Mouse (Mus musculus): ENCODE data around the gene Ttll7. TPM values are rescaled to one million over a fixed set of nuclear protein-coding genes. Genes with fewer than 3 reads are reported as not detected.
A peak's percentile ranks its signal among the peaks of the same experiment; 100 is the strongest.

The Ttll7 gene
- polyA plus RNA-seq (2015; fragmentation: Nextera tagmentation; extraction: Ambion mirVana): 8.5 and 8.7 TPM in 2 replicates

DNA sequence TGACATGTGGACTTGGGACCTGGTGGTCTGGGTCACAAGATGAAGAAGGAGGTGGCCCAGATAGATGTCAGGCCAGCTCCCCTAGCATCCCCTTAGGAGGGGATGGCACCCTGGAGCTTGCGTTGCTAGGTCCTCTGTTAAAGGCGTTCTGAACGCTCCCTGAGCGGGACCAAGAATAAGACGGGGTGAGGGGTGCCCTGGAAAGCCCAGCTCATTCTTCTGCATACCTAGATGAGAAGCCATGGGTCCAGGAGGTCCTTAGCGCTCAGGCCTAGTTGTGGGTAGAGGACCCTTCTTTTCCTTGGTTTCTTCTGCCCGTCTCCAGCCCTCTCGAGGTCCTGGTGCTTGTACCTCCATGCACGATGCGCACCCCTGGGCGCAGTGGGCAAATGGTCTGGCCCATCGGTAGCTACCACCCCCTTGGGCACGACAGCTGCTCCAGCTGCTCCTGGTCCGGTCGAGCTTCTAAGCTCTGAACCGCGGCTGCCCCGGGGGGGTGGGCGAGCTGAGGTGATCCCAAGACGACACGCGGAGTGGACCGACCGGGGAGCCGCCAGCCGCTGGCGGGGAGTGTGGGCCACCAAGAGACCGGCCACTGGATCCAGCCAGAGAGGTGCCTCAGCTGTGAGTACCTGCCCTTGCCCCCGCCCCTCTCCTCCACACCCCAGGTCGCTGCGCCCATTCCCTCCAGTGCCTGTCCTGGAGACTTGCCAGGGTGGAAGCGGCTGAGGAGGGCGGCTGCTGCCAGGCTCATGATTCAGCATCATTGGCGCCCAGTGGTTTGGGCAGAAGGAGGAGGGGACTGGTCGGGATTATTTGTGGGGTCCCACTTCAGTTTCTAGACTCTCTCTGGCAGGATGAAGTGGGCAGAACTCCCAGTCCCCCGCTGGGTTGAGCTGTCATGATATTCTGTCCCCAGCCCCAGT lies at the start of gene Ttll7:
Gene Ttll7 (plus strand): TSS at position 402 of the 926 bp plus-strand sequence.
- H3K9me3 ChIP-seq: no peaks in the 10 kb centered on the region
- H3K4me1 ChIP-seq (replicated peaks): peaks cover 26% of the 10 kb centered on the region
- ATAC-seq (ENCODE audit: low FRiP score, low read depth): peak; percentile 97
- under 1% methylated on average over 34 of the region's 36 CpGs for WGBS
- no peaks in the 10 kb centered on the region for H3K36me3 ChIP-seq
- H3K4me3 ChIP-seq: peak within 1 kb of the TSS; percentile 88
- peak within 1 kb of the TSS; percentile 85 for H3K9ac ChIP-seq
- no peaks in the 10 kb centered on the region for H3K27me3 ChIP-seq
- H3K27ac ChIP-seq (replicated peaks): peak within 1 kb of the TSS; percentile 73
- peak within 1 kb of the TSS; percentile 78 for H3K4me2 ChIP-seq

DNA sequence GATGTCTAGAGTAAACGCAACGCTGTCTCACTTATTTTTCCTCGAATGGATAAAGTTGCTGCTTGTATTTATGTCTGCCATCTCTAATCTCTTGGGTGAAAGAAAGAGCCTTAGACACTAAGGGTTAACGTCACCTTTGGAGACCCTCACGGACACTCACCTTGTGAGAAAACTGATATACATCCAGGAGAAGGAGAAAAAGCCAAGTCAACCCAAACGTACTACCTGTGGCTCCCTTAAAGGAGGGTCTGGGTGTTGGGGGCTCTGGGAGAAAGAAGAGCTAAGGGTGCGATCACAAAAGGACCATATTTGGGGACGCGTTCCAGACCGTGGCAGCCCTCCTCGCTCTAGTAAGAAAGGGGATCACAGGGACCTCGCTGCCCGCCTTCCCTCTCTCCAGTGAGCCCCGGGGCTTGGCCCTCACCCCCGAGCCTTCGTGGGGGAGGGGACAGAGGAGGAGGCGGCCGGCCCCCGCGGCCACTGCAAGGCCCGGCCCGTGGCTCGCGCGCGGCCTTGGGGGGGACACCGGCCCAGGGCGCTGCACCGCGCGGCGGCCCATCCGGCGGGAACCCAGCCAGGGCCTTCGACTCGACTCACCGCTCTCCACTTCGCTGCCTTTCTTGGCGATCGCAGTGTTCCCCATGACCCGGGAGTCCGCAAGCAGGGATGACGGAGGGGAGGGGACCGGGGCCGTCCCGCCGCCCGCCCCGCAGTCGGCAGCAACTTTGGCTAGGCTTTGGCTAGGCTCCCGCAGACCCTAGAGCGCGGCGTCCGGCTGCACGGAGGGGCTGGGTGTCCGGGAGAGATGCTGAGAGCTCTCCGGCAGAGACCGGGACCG lies 39.9 kb upstream of the Ttll7 start:
- H3K4me2 ChIP-seq: peak overlapping the region; percentile 88
- H3K9me3 ChIP-seq: no peaks in the 10 kb centered on the region
- H3K36me3 ChIP-seq: no peaks in the 10 kb centered on the region
- H3K9ac ChIP-seq: peak overlapping the region; percentile 95
- H3K4me3 ChIP-seq: peak overlapping the region; percentile 99
- H3K4me1 ChIP-seq (replicated peaks): peaks cover 18% of the 10 kb centered on the region
- H3K27me3 ChIP-seq: no peaks in the 10 kb centered on the region
- H3K27ac ChIP-seq (replicated peaks): peak overlapping the region; percentile 99
- peak; percentile 77 for ATAC-seq (ENCODE audit: low FRiP score, low read depth)
- under 1% methylated on average over 54 of the region's 60 CpGs for WGBS

GRCm38 (mm10) chr3:146812901-146813393 lies 39.2 kb upstream of the Ttll7 start, which contains the start of gene Prkacb:
Prkacb (minus strand) TSS chr3:146812990.
- Histone ChIP-seq H3K9me3 (no peaks in the 10 kb centered on the region), H3K36me3 (no peaks in the 10 kb centered on the region), H3K4me2 (peak within 1 kb of the TSS; percentile 88), H3K4me1 (replicated peaks) (peaks cover 18% of the 10 kb centered on the region), H3K4me3 (peak within 1 kb of the TSS; percentile 99), H3K9ac (peak within 1 kb of the TSS; percentile 95), H3K27me3 (no peaks in the 10 kb centered on the region), H3K27ac (replicated peaks) (peak within 1 kb of the TSS; percentile 99)
- ATAC-seq (ENCODE audit: low FRiP score, low read depth): peak; percentile 97
- WGBS: under 1% methylated on average over 59 of the region's 60 CpGs

DNA sequence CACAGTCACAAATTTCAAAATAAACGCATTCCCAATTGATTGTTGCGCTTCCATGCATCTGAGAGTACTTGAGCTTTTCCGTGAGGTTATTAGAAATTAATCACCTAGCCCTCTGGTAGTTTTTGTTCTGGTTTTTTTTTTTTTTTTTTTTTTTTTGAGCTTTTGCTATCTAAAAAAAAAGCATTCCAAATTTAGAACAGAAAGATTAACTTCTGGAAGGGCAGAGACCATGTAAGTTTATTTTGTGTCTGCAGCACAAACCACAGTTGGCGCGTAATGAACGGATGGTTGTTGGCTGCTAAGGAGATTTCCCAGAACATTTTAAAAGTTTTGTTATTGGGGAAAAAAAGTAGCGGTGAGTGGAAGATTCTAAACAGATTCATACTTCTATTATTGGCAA lies 38.5 kb upstream of the Ttll7 start:
- peaks cover 18% of the 10 kb centered on the region for H3K4me1 ChIP-seq (replicated peaks)
- peak overlapping the region; percentile 99 for H3K27ac ChIP-seq (replicated peaks)
- H3K4me2 ChIP-seq: peak overlapping the region; percentile 88
- no peaks in the 10 kb centered on the region for H3K27me3 ChIP-seq
- H3K9me3 ChIP-seq: no peaks in the 10 kb centered on the region
- no peaks in the 10 kb centered on the region for H3K36me3 ChIP-seq
- H3K9ac ChIP-seq: peak overlapping the region; percentile 95
- WGBS: 62% methylated on average over 7 of the region's 7 CpGs
- no peak for ATAC-seq (ENCODE audit: low FRiP score, low read depth)
- H3K4me3 ChIP-seq: peak overlapping the region; percentile 99

DNA sequence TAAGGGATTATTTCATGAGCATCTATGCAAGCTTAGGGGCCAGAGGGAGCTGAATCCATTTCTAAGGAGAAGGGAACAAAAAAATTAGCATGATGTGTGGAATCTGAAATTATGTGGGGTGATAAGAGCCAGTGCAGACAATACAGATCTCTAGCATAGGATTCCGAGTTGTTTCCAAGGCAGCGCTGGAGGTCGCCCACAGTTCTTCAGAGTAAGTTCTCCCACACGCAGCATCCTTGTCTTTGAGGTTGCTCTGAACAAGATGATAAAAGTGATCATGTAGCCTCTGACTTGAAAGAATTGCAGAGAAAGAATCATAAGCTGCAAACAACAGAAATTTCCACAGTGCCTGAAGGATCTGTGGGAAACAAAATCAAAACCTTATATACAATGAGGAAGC lies 31.4 kb upstream of the Ttll7 start:
- no peak for ATAC-seq (ENCODE audit: low FRiP score, low read depth)
- Histone ChIP-seq H3K9me3 (no peaks in the 10 kb centered on the region), H3K27me3 (peaks cover 3% of the 10 kb centered on the region; the same call in 1 of the 2 replicates), H3K27ac (replicated peaks) (no peak overlapping the region), H3K36me3 (no peaks in the 10 kb centered on the region), H3K4me3 (no peak overlapping the region), H3K4me2 (no peak overlapping the region), H3K4me1 (replicated peaks) (no peaks in the 10 kb centered on the region), H3K9ac (no peak overlapping the region)
- WGBS: 91% methylated on average over 4 of the region's 4 CpGs

DNA sequence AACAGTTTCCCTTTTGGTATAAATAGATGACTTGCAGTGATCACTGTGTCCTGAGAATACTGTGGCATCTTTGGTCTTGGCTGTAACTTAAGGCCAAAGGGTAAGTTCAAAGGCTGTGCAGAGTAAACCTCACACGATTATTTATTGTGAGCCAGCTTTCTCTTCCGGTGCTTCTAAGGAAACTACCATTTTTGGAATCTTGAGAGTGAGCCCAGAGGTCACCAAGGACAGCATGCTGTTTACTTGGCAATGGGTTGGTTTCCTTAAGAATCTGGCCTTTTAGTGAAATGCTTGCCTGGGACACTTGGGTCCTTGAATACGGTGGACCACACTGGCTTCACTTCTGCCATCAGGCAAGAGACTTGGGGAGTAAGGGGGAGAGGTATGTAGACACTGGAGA lies 9.4 kb upstream of the Ttll7 start:
- 0 out of 2 replicates have a peak, but pooled peaks cover 5% of the 10 kb centered on the region for H3K4me1 ChIP-seq (replicated peaks)

GRCm38 (mm10) chr3:146843470-146843869 lies 8.7 kb upstream of the Ttll7 start:
- ATAC-seq (ENCODE audit: low FRiP score, low read depth): no peak
- H3K4me1 ChIP-seq (replicated peaks): 0 out of 2 replicates have a peak, but pooled peaks cover 5% of the 10 kb centered on the region
- no peak overlapping the region for H3K27ac ChIP-seq (replicated peaks)
- no peaks in the 10 kb centered on the region for H3K36me3 ChIP-seq
- WGBS: 59% methylated on average over 6 of the region's 6 CpGs
- no peak overlapping the region for H3K4me2 ChIP-seq
- H3K9me3 ChIP-seq: no peaks in the 10 kb centered on the region
- H3K27me3 ChIP-seq: no peaks in the 10 kb centered on the region
- H3K9ac ChIP-seq: no peak overlapping the region
- no peak overlapping the region for H3K4me3 ChIP-seq

More for the DNA sequence above, 9.4 kb upstream of the Ttll7 start:
- Histone ChIP-seq H3K27ac (replicated peaks) (no peak overlapping the region), H3K9me3 (no peaks in the 10 kb centered on the region), H3K27me3 (no peaks in the 10 kb centered on the region), H3K9ac (no peak overlapping the region), H3K36me3 (no peaks in the 10 kb centered on the region), H3K4me2 (no peak overlapping the region), H3K4me3 (no peak overlapping the region)
- ATAC-seq (ENCODE audit: low FRiP score, low read depth): no peak
- WGBS: 73% methylated on average over 3 of the region's 3 CpGs

DNA sequence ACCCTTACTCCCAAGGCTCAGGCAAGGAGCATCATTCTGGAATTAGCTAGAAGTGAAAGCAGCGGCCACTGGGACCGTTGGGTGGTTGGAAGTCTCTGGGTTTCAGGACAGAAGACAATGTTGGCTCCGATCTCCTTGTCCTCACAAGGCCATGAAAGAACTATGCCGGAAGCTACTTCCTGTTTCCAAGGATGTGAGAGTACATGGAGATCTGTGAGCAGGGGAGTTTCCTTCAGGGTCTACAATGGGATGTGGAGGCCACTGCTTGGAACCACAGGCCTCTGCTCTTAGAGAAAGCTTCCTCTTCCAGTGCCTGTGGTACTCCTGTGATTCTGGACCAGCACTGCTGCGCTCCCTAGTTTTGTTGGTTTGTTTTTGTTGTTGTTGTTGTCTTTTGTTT lies 5.9 kb upstream of the Ttll7 start:
- no peak overlapping the region for H3K9ac ChIP-seq
- no peaks in the 10 kb centered on the region for H3K9me3 ChIP-seq
- ATAC-seq (ENCODE audit: low FRiP score, low read depth): no peak
- H3K4me1 ChIP-seq (replicated peaks): 0 out of 2 replicates have a peak, but pooled peaks cover 5% of the 10 kb centered on the region
- no peaks in the 10 kb centered on the region for H3K36me3 ChIP-seq
- H3K4me3 ChIP-seq: no peak overlapping the region
- no peaks in the 10 kb centered on the region for H3K27me3 ChIP-seq
- no peak overlapping the region for H3K27ac ChIP-seq (replicated peaks)
- no peak overlapping the region for H3K4me2 ChIP-seq
- WGBS: 98% methylated on average over 5 of the region's 5 CpGs

DNA sequence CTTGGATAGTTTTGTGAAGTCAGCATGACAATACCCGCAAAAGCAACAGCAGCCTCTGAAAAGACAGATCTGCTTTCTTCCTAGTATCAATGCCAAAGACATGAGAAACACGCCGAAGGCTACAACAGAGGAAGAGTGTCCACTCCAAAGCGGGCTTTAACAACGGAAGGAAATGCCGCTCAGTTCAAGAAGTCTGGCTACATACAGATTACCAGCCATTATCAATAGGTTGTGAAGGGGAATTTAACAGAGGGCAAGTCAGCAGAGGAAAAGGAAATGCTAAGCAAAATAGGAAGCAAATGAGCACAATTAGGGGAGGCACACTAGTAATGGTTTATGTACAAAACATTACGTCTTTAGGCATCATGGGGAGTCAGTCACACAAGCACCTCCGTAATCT lies 4.1 kb upstream of the Ttll7 start:
- Histone ChIP-seq H3K27me3 (no peaks in the 10 kb centered on the region), H3K36me3 (no peaks in the 10 kb centered on the region), H3K4me2 (no peak overlapping the region), H3K4me3 (no peak overlapping the region), H3K9me3 (no peaks in the 10 kb centered on the region), H3K27ac (replicated peaks) (no peak overlapping the region), H3K4me1 (replicated peaks) (0 out of 2 replicates have a peak, but pooled peaks cover 14% of the 10 kb centered on the region), H3K9ac (no peak overlapping the region)
- ATAC-seq (ENCODE audit: low FRiP score, low read depth): no peak
- WGBS: 89% methylated on average over 8 of the region's 8 CpGs

DNA sequence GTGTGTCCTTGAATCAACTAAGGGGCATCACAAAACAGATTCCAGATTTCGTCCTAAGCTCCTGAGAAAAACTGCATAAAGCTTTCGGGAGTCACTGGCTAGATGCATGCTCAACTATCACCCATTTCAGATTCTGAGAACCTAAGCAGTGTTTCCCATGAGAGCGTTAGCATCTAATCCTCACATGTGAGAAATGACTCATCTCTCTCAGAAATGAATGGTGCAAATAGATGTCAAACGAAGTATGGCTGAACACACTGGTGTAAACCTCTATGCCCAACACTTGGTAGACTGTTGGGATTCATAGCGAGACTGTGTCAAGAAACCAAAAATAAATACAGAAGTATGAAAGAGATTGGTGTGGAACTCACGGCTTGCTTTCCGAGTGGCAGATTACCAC lies 2.8 kb upstream of the Ttll7 start:
- Histone ChIP-seq H3K4me2 (no peak overlapping the region), H3K36me3 (no peaks in the 10 kb centered on the region), H3K4me3 (no peak overlapping the region), H3K4me1 (replicated peaks) (peaks cover 22% of the 10 kb centered on the region), H3K9me3 (no peaks in the 10 kb centered on the region), H3K27me3 (no peaks in the 10 kb centered on the region), H3K9ac (no peak overlapping the region), H3K27ac (replicated peaks) (no peak overlapping the region)
- WGBS: 92% methylated on average over 7 of the region's 7 CpGs
- ATAC-seq (ENCODE audit: low FRiP score, low read depth): no peak

- H3K27me3 ChIP-seq: no peaks in the 10 kb centered on the region
- no peak overlapping the region for H3K4me3 ChIP-seq
- no peak overlapping the region for H3K27ac ChIP-seq (replicated peaks)
- peak overlapping the region; percentile 78; the same call in 1 of the 2 replicates for H3K4me2 ChIP-seq
- no peaks in the 10 kb centered on the region for H3K9me3 ChIP-seq
- 75% methylated on average over 7 of the region's 7 CpGs for WGBS
- no peaks in the 10 kb centered on the region for H3K36me3 ChIP-seq
- ATAC-seq (ENCODE audit: low FRiP score, low read depth): no peak
- H3K4me1 ChIP-seq (replicated peaks): peaks cover 26% of the 10 kb centered on the region
- no peak overlapping the region for H3K9ac ChIP-seq
Observed at GRCm38 (mm10) chr3:146854473-146855087, 2.4 kb downstream of the Ttll7 start.
